Mouse (Mus musculus) layer of hippocampus, adult 2 months (tissue): ENCODE measurements at regions not wholly inside any gene's neighbourhood (a gene's known extent, or its start where the extent isn't known, plus 50 kb on each side); places are given as distances from the start of the nearest gene placed in this dataset.

ENCODE experiments used
- DNase-seq, 2 experiments: peaks; one replicate each; pipeline ENCODE4 v3.0.0; 2022; ENCODE audit warnings: low spot score in 2 of 2
- H3K27ac ChIP-seq: fragments of 200-600 bp; 2 replicates; pipeline ENCODE4 v1.8.1; 2022
- H3K4me3 ChIP-seq: fragments of 200-600 bp; 2 replicates; pipeline ENCODE4 v1.8.1; 2022; ENCODE audit warnings: mild to moderate bottlenecking
- CTCF ChIP-seq: fragments of 200-600 bp; conservative IDR thresholded peaks from 2 replicates; pipeline ENCODE4 v1.8.1; 2022; ENCODE audit warnings: antibody characterized with exemption, mild to moderate bottlenecking, moderate library complexity

DNA sequence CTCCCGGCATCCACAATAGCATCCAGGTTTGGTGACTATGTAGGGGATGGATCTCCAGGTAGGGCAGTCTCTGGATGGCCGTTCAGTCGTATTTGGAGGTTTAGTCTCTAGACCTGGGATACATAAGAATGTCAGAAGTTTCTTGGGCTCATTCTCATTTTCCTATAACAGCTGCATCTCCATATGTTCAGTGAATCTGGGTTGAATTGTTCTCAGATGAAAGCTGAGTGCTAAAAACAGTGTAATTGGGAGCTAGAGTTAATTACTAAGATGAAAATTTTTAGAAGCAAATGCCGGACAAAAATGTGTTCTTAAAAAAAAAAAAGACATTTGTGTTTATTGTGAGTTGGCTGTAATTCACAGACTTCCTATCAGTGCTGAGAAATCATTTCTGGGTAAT, 57.3 kb upstream of the Myo16 start:
- Histone ChIP-seq H3K4me3 (no peak overlapping the region), H3K27ac (no peak overlapping the region)
- DNase-seq, result no peak
- no peak for TF ChIP-seq CTCF

- TF ChIP-seq CTCF, result no peak
- H3K4me3 ChIP-seq, result no peak overlapping the region
- H3K27ac ChIP-seq, result no peak overlapping the region
- DNase-seq, result peak in 1 of 2 experiments; percentile 8
These were observed 56.7 kb upstream of the Myo16 start for GRCm38 (mm10) chr8:10096968-10097547.
